Mouse (Mus musculus): ENCODE data around the gene Rtp2. TPM values are rescaled to one million over a fixed set of nuclear protein-coding genes. Genes with fewer than 3 reads are reported as not detected.
A peak's percentile ranks its signal among the peaks of the same experiment; 100 is the strongest.

Gene Rtp2
- total RNA-seq, 2 experiments from 2014 or later, result not detected

DNA sequence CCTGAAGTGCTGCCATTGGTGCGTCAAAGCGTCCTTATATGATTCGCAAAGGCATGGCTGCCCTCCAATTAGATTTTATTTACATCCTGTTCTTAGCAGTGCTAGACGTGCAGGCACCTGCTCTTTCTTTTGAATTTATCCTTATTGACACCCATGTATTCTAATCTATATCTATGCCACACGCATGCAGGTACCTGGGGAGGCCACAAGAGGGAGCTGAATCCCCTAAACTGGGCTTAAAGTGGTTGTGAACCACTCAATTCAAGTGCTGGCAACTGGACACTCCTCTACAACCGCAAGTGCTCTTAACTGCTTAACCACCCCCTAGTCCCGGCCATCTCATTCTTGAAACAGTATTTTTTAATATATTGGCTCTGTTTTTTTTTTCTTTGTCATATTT is 35.1 kb upstream of the Rtp2 start:
- intact Hi-C loops (cut with DNase I), result no loop called here
- Histone ChIP-seq H3K4me3 (no peak overlapping the region), H3K27ac (peak overlapping the region; percentile 92; the same call in 1 of the 2 replicates)
- DNase-seq, result no peak
- TF ChIP-seq CTCF (IDR thresholded peaks at IDR 0.05), result peak; percentile 65

DNA sequence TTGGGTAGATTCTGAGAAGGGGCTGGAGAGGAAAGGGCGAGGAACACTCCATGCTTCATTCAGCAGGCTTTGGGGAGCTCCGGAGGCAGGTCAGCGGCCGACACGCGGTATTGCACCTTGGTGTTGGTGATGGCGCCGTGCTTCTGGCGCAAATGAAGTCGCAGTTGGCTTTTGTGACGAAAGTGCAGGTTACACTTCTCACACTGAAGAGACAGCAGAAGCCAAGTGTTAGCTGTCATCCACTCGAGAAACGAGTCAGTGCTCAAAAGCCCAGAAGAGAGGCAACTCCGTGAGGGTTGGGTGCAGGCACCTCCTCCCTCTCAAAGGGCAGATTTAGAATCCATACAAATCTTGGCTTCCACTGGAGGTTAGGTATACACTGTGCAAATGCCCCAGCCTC is 33.9 kb upstream of the Rtp2 start:
- TF ChIP-seq CTCF (IDR thresholded peaks at IDR 0.05), result no peak
- DNase-seq, result no peak
- intact Hi-C loops (cut with DNase I), result no loop called here
- Histone ChIP-seq H3K4me3 (peak overlapping the region; percentile 13; the same call in 1 of the 2 replicates), H3K27ac (peak overlapping the region; percentile 92)

DNA sequence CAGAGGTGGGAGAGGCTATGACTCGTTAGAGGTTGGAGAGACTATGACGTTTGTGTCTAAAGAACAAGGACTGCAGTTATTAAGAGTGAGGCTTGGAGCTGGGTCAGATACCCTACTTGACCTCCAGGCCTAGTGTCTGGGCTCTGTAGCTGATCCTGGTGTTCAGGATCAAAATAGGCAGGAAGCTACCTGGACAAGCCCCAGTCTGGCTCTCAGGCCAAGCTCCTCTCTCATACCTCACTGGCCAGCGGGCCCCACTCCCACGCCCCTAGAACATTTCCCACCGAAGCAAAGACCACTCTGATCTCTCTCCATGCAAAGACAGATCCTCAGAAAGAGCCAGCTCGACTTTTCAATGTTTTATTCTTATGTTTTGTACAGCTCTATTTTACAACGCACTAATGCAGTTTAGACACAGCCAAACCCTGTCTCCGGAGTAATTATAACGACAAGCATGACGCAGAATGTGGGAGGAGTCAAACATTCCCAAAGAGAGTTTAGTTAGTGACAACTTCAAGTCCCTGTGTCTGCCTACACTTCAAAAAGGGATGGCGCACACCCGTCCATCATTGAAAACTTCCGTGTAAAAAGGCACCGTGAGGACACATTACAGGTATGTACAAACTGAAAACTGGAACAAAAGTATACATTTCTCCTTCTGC is 32.6 kb upstream of the Rtp2 start:
- peak overlapping the region; percentile 92 for H3K27ac ChIP-seq
- no peak for TF ChIP-seq CTCF (IDR thresholded peaks at IDR 0.05)
- H3K4me3 ChIP-seq, result peak overlapping the region; percentile 29
- intact Hi-C loops (cut with DNase I), result loop anchor here (5.0 kb wide), 1 partner anchor 1297 kb away; no protein-coding TSS in a partner anchor
- no peak for DNase-seq

DNA sequence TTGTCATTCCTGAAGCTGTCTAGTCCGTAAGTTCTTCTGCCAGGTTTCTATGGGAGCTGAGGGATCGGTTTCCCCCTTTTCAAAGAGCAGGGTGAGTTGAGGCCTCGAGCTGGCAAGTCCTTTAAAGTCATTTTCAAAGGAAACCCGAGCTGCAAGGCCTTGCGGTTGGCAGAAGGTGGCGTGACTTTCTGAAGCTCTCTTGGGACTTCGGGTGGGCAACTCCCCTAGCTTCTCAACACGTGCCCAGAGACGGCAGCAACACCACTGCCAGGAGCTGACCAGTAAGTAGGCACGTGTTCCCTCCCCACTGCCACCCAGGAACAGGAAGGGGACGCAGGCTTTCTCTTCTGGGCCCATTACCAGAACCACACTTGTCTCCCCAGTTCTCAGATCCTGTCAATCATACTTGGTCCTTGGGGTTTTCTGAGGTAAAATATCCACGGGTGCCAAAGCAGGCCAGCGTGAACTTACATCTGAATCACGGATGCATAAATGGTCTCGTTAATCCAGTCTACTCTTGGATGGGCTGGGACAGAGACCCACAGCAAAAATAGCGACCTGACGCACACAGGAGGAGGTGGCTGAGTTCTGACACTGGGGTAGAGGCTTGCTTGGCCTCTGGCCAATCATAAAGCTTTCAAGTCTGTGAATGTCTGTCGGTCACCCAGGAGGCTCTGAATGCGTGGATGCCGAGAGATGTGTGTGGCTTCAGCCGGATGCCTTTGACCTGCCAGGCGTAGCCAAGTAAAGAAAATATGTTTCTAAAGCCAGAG is 31.9 kb upstream of the Rtp2 start:
- DNase-seq, result peak; percentile 82
- Histone ChIP-seq H3K4me3 (peak overlapping the region; percentile 29; the same call in 1 of the 2 replicates), H3K27ac (peak overlapping the region; percentile 92)
- intact Hi-C loops (cut with DNase I), result loop anchor here (2.0 to 5.0 kb wide), 2 partner anchors 1298 to 1385 kb away; no protein-coding TSS in a partner anchor
- no peak for TF ChIP-seq CTCF (IDR thresholded peaks at IDR 0.05)

- intact Hi-C loops (cut with DNase I), result loop anchor here (2.0 to 5.0 kb wide), 2 partner anchors 1300 to 1386 kb away; no protein-coding TSS in a partner anchor
These were observed 30.2 kb upstream of the Rtp2 start for GRCm38 (mm10) chr16:23962401-23962800.

DNA sequence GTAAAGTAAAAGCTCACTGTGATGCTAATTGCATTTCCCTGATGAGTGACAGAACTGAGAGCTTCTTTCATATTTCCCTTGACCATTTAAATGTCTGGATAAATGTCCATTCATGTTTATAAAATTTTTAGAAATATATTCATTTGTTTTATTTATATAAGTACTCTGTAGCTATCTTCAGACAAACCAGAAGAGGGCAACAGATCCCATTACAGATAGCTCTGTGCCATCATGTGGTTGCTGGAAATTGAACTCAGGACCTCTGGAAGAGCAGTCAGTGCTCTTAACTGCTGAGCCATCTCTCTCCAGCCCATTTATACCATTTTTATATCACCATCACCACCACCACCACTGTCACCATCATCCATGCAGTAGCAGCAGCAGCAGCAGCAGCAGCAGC is 26.7 kb upstream of the Rtp2 start:
- no peak for TF ChIP-seq CTCF (IDR thresholded peaks at IDR 0.05)

More at GRCm38 (mm10) chr16:23962401-23962800, 30.2 kb upstream of the Rtp2 start:
- H3K4me3 ChIP-seq, result no peak overlapping the region
- TF ChIP-seq CTCF (IDR thresholded peaks at IDR 0.05), result peak; percentile 74
- peak overlapping the region; percentile 92 for H3K27ac ChIP-seq
- DNase-seq, result no peak

DNA sequence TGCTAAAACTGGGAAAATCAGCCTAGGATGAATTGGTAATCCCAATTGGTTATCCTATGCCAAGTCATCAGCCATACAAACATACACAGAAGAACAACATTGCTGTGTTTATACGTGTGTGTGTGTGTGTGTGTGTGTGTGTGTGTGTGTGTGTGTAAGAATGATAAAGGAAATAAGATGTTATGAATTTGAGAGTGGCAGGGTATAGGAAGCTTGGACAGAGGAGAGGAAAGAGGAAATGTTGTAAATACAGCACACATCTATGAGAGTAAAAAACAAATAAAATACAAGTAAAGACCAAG is 21.7 kb upstream of the Rtp2 start:
- intact Hi-C loops (cut with DNase I), result loop anchor here (1.0 to 5.0 kb wide), 4 partner anchors 55 to 1077 kb away; no protein-coding TSS in a partner anchor
- no peak for DNase-seq
- Histone ChIP-seq H3K27ac (no peak overlapping the region), H3K4me3 (no peak overlapping the region)
- TF ChIP-seq CTCF (IDR thresholded peaks at IDR 0.05), result no peak

More for the DNA sequence above, 26.7 kb upstream of the Rtp2 start:
- DNase-seq, result no peak
- intact Hi-C loops (cut with DNase I), result no loop called here
- Histone ChIP-seq H3K27ac (no peak overlapping the region), H3K4me3 (no peak overlapping the region)

- no peak overlapping the region for H3K27ac ChIP-seq
- DNase-seq, result peak; percentile 62
- intact Hi-C loops (cut with DNase I), result loop anchor here (1.0 to 5.0 kb wide), 4 partner anchors 55 to 1076 kb away; no protein-coding TSS in a partner anchor
These were observed 21.2 kb upstream of the Rtp2 start for GRCm38 (mm10) chr16:23953189-23953958.

DNA sequence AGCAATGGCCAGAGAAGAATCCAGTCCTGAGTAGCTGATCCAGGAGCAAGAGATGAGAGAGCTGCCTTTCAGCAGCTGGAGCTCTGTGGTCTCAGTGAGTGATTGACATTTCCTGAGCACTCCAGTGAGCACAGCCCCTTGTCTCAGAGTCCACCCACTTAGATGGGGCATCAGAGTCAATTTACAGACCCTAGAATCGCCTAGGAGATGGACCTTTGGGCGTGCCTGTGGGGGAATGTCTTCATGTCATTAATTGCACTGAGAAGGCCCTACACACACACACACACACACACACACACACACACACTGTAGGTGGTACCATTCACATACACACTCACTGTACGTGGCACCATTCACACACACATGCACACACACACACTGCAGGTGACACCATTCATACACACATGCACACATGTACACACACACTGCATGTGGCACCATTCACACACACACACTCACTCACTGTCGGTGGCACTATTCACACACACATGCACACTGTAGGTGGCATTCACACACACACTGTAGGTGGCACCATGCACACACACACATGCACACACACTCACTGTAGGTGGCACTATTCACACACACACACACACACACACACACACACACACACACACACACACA is 20.0 kb upstream of the Rtp2 start:
- no peak for TF ChIP-seq CTCF (IDR thresholded peaks at IDR 0.05)
- intact Hi-C loops (cut with DNase I), result loop anchor here (2.0 to 5.0 kb wide), 3 partner anchors 53 to 1075 kb away; no protein-coding TSS in a partner anchor

More at GRCm38 (mm10) chr16:23953189-23953958, 21.2 kb upstream of the Rtp2 start:
- no peak overlapping the region for H3K4me3 ChIP-seq
- TF ChIP-seq CTCF (IDR thresholded peaks at IDR 0.05), result peak; percentile 85

DNA sequence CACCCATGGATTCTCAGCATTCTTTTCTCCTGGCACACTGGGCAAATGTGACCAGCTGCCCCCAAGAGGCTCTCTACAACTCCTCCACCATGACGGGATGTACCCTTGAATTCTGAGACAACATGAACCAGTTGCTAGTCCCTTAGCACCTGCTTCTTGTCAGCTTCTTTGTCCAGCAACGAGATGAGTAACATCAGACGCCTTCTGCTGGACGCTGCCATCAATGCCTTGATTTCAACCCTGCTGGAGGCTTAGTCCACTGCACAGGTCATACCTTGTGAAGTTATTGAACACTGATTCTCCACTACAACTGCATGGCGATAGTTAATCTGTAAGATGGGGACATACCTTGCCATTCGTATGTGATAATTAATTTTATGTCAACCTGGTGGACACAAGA is 15.5 kb upstream of the Rtp2 start:
- no peak overlapping the region for H3K27ac ChIP-seq
- intact Hi-C loops (cut with DNase I), result no loop called here
- no peak overlapping the region for H3K4me3 ChIP-seq
- peak; percentile 14; the same call in 1 of the 2 replicates for TF ChIP-seq CTCF (IDR thresholded peaks at IDR 0.05)
- no peak for DNase-seq

More for the DNA sequence above, 20.0 kb upstream of the Rtp2 start:
- no peak overlapping the region for H3K27ac ChIP-seq
- H3K4me3 ChIP-seq, result no peak overlapping the region
- DNase-seq, result no peak

GRCm38 (mm10) chr16:23944801-23945200 is 12.6 kb upstream of the Rtp2 start:
- DNase-seq, result no peak
- Histone ChIP-seq H3K27ac (no peak overlapping the region), H3K4me3 (no peak overlapping the region)
- no peak for TF ChIP-seq CTCF (IDR thresholded peaks at IDR 0.05)
- intact Hi-C loops (cut with DNase I), result no loop called here

DNA sequence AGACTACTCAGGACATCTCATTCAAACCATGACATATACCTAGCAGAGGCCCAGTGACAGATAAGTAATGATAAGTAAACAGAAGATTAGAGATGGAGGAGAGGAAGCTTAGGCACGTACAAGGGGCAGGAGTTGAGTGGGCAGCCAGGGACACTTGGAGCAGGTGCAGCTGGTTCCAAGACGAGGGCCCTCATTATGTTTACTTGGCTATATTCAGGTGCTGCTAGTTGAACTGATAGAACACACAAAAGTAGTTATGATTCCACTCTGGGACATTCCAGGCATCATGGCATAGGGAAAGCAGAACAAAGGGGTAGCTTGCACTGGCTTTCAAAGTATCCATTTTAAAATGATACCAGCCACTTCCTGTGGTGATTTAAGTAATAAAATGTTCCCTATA is 2.2 kb upstream of the Rtp2 start:
- DNase-seq, result no peak
- H3K27ac ChIP-seq, result no peak overlapping the region
- no peak overlapping the region for H3K4me3 ChIP-seq
- intact Hi-C loops (cut with DNase I), result no loop called here
- no peak for TF ChIP-seq CTCF (IDR thresholded peaks at IDR 0.05)

Data from gastrocnemius, adult 2 months (tissue).